Mouse (Mus musculus) forebrain, embryonic 14.5 days (tissue): ENCODE results near the gene Comt. TPM values are rescaled to one million over a fixed set of nuclear protein-coding genes. Genes with fewer than 3 reads are reported as not detected.

ENCODE experiments used
- ATAC-seq: fragments of 200-750 bp; cut with Nextera tagmentation; 2 replicates; pipeline ENCODE4 v1.8.0; 2017; ENCODE audit warnings: mild to moderate bottlenecking, moderate library complexity
- DNase-seq: peaks from one replicate; pipeline ENCODE4 v3.0.0-alpha.2; 2015; ENCODE audit warnings: low spot score
- H3K27ac ChIP-seq: fragments of 300-500 bp; sonication (generic); 2 replicates; pipeline ENCODE4 v1.5.1; 2014; ENCODE audit warnings: low read depth, mild to moderate bottlenecking, control low read depth, low read length, moderate library complexity
- H3K27me3 ChIP-seq: fragments of 300-500 bp; sonication (generic); replicated peaks from 2 replicates; pipeline ENCODE4 v1.6.1; 2014; ENCODE audit warnings: low read length, control low read depth, mixed read lengths; ENCODE audit not compliant: control insufficient read depth, insufficient read depth
- H3K36me3 ChIP-seq: fragments of 300-500 bp; sonication (generic); 2 replicates; pipeline ENCODE4 v1.6.1; 2014; ENCODE audit warnings: low read length, control low read depth; ENCODE audit not compliant: control insufficient read depth, insufficient read depth
- H3K4me1 ChIP-seq: fragments of 300-500 bp; sonication (generic); 2 replicates; pipeline ENCODE4 v1.6.1; 2014; ENCODE audit warnings: antibody characterized with exemption, low read length, control low read depth; ENCODE audit not compliant: control insufficient read depth, insufficient read depth
- H3K4me2 ChIP-seq: fragments of 300-500 bp; sonication (generic); 2 replicates; pipeline ENCODE4 v1.6.1; 2014; ENCODE audit warnings: mild to moderate bottlenecking, control low read depth, low read length
- H3K4me3 ChIP-seq: fragments of 300-500 bp; sonication (generic); 2 replicates; pipeline ENCODE4 v1.5.1; 2014; ENCODE audit warnings: low read depth, low read length, control low read depth
- H3K9ac ChIP-seq: fragments of 300-500 bp; sonication (generic); 2 replicates; pipeline ENCODE4 v1.6.1; 2014; ENCODE audit warnings: mild to moderate bottlenecking, low read length, control low read depth, moderate library complexity
- H3K9me3 ChIP-seq: fragments of 300-500 bp; sonication (generic); replicated peaks from 2 replicates; pipeline ENCODE4 v1.6.1; 2016; ENCODE audit warnings: low read length, control low read depth, mixed read lengths; ENCODE audit not compliant: control insufficient read depth
- WGBS: fragments of 180-500 bp; shearing (Covaris S2); extraction: QIAGEN DNeasy Blood & Tissue Kit; methylation state at CpG from one replicate; pipeline ENCODE4 v1.1.7; 2014; 5-methylcytosine and 5-hydroxymethylcytosine counted together
- polyA plus RNA-seq: library from polyadenylated mRNA; unstranded; fragments of >200 nt; fragmentation: Nextera tagmentation; extraction: Ambion mirVana; gene quantifications from 2 replicates; pipeline ENCODE4 v1.2.1, GENCODE M21; 2014

Comt gene
- polyA plus RNA-seq, 1 experiment from 2014 or later, result 54.6 TPM

GRCm38 (mm10) chr16:18419603-18420026 lies 7.0 kb downstream of the Comt start:
- no peak overlapping the region for H3K9ac ChIP-seq
- no peak for ATAC-seq
- no peak overlapping the region for H3K27ac ChIP-seq
- H3K4me2 ChIP-seq, result no peak overlapping the region
- H3K4me1 ChIP-seq, result peaks cover under 1% of the 10 kb centered on the region; the same call in 1 of the 2 replicates
- H3K27me3 ChIP-seq, result no peaks in the 10 kb centered on the region
- no peaks in the 10 kb centered on the region for H3K9me3 ChIP-seq
- no peak overlapping the region for H3K4me3 ChIP-seq
- 100% methylated on average over 1 of the region's 1 CpGs for WGBS
- no peak for DNase-seq
- H3K36me3 ChIP-seq, result 0 out of 2 replicates have a peak, but pooled peaks cover 12% of the 10 kb centered on the region

GRCm38 (mm10) chr16:18418756-18419602 lies 7.7 kb downstream of the Comt start:
- no peak for DNase-seq
- 91% methylated on average over 4 of the region's 4 CpGs for WGBS
- no peaks in the 10 kb centered on the region for H3K9me3 ChIP-seq

GRCm38 (mm10) chr16:18417491-18417890 lies 9.2 kb downstream of the Comt start:
- Histone ChIP-seq H3K9ac (no peak overlapping the region), H3K9me3 (no peaks in the 10 kb centered on the region), H3K4me1 (no peaks in the 10 kb centered on the region), H3K36me3 (peaks cover 17% of the 10 kb centered on the region; the same call in 1 of the 2 replicates), H3K27ac (no peak overlapping the region), H3K4me3 (no peak overlapping the region), H3K27me3 (no peaks in the 10 kb centered on the region), H3K4me2 (no peak overlapping the region)
- DNase-seq, result no peak
- no peak for ATAC-seq
- 89% methylated on average over 5 of the region's 5 CpGs for WGBS

More at GRCm38 (mm10) chr16:18418756-18419602, 7.7 kb downstream of the Comt start:
- Histone ChIP-seq H3K36me3 (0 out of 2 replicates have a peak, but pooled peaks cover 12% of the 10 kb centered on the region), H3K4me1 (no peaks in the 10 kb centered on the region), H3K4me3 (no peak overlapping the region), H3K27me3 (no peaks in the 10 kb centered on the region), H3K9ac (no peak overlapping the region), H3K4me2 (no peak overlapping the region), H3K27ac (no peak overlapping the region)
- no peak for ATAC-seq

DNA sequence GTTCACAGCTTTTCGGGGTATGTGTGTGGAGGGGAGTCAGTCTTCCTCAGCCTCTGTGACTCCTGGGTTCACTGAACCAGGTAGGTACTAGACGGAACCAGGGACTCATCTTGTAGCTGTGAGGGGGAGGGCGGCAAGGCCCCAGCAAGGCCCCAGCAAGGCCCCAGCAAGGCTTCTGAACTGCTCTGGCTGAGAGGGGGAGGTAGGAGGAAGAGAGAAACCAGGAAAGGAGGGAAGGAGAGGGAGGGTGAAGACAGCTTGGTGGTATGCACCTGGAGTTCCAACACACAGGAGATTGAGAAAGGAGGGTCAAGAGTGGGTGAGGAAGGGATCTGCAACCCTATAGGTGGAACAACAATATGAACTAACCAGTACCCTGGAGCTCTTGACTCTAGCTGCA lies 9.8 kb downstream of the Comt start:
- Histone ChIP-seq H3K9me3 (no peaks in the 10 kb centered on the region), H3K9ac (no peak overlapping the region), H3K36me3 (peaks cover 18% of the 10 kb centered on the region; the same call in 1 of the 2 replicates), H3K4me3 (no peak overlapping the region), H3K4me2 (no peak overlapping the region), H3K4me1 (no peaks in the 10 kb centered on the region), H3K27me3 (no peaks in the 10 kb centered on the region), H3K27ac (no peak overlapping the region)
- DNase-seq (no peak), ATAC-seq (no peak)
- 85% methylated on average over 3 of the region's 3 CpGs for WGBS

GRCm38 (mm10) chr16:18416094-18416761 lies 10.4 kb downstream of the Comt start:
- Histone ChIP-seq H3K4me2 (no peak overlapping the region), H3K36me3 (peaks cover 22% of the 10 kb centered on the region; the same call in 1 of the 2 replicates), H3K27ac (no peak overlapping the region), H3K9ac (no peak overlapping the region), H3K4me1 (peaks cover 3% of the 10 kb centered on the region; the same call in 1 of the 2 replicates), H3K27me3 (no peaks in the 10 kb centered on the region), H3K9me3 (no peaks in the 10 kb centered on the region), H3K4me3 (no peak overlapping the region)
- ATAC-seq (no peak), DNase-seq (no peak)
- 83% methylated on average over 18 of the region's 18 CpGs for WGBS

DNA sequence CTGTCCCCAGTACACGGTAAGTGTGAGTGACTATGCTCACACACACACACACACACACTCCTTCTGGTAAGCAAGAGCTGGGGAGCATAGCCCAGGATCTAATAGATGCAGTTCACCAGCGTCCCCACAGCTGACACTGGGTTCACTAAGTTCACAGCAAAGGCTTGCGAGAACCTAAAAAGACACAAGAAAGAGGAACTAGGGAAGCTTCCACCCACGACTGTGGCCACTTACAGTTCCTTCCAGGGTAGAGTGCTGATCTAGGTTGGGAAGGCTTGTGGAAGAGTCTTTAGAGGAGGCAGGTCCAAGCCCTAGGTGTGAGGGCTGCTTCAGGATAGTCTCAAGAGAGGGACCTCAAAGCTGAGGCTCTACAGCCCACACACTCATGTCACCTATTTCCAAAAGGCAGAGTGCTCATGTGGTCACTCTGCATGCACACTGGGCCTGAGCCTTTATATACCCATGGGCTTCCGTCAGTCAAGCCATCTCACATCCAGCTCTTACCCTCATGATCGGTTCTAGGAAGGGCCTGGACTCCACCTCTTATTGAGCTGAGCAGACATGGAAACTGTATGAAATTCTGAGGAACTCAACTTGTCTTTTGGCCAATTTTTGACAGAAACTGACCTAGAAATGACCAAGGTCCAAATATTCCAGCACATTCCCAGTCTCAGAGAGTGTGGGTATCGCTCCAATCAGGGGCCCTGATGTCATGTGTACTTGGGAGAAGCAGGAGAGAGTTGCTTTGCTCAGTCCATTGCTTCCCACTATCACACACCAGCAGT lies 13.4 kb downstream of the Comt start:
- Histone ChIP-seq H3K27me3 (no peaks in the 10 kb centered on the region), H3K4me2 (no peak overlapping the region), H3K27ac (no peak overlapping the region), H3K9ac (no peak overlapping the region), H3K9me3 (no peaks in the 10 kb centered on the region), H3K4me3 (no peak overlapping the region), H3K36me3 (peaks cover 34% of the 10 kb centered on the region; the same call in 1 of the 2 replicates), H3K4me1 (peaks cover 6% of the 10 kb centered on the region; the same call in 1 of the 2 replicates)
- WGBS, result 92% methylated on average over 7 of the region's 7 CpGs
- no peak for DNase-seq
- no peak for ATAC-seq

GRCm38 (mm10) chr16:18411802-18412476 lies 14.7 kb downstream of the Comt start:
- Histone ChIP-seq H3K27me3 (no peaks in the 10 kb centered on the region), H3K4me3 (no peak overlapping the region), H3K9ac (no peak overlapping the region), H3K4me1 (peaks cover 8% of the 10 kb centered on the region; the same call in 1 of the 2 replicates), H3K36me3 (peaks cover 45% of the 10 kb centered on the region; the same call in 1 of the 2 replicates), H3K4me2 (no peak overlapping the region), H3K9me3 (no peaks in the 10 kb centered on the region), H3K27ac (0 out of 2 replicates have a peak overlapping the region, but pooled peaks have one; percentile 9)
- ATAC-seq (no peak), DNase-seq (no peak)
- 86% methylated on average over 12 of the region's 12 CpGs for WGBS

DNA sequence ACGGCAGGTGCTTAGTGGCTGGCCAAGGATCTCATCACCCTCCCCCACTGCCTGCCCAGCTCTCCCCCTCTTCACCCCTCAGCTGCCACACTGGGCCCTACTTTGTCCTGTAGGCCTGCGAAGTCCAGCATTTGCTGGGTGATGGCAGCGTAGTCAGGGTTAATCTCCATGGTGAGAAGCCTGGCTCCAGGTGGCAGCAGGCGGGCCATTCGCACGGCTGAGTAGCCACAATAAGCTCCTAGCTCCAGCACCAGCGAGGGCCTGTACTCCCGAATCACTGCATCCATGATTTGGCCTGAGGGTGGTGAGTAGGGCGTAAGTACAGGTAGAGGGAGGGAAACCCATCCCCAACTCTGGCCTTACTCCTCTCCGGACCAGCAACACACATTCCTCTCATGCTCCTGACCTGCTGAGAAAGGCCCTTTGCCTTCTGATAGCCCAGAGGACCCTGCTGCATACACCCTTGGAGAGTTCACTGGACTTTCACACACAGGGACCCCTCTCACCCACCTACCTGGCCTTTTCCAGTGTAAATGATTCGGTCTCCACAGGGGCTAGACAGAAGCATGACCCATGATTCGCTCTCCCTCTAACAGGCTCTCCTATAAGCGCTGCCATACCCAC lies 15.5 kb downstream of the Comt start:
- H3K27me3 ChIP-seq, result no peaks in the 10 kb centered on the region
- no peak for ATAC-seq
- peaks cover 52% of the 10 kb centered on the region for H3K36me3 ChIP-seq
- H3K4me3 ChIP-seq, result no peak overlapping the region
- H3K27ac ChIP-seq, result no peak overlapping the region; the same call in 1 of the 2 replicates
- DNase-seq, result peak; percentile 19
- WGBS, result 54% methylated on average over 13 of the region's 13 CpGs
- no peak overlapping the region for H3K9ac ChIP-seq
- no peak overlapping the region for H3K4me2 ChIP-seq
- H3K9me3 ChIP-seq, result no peaks in the 10 kb centered on the region
- H3K4me1 ChIP-seq, result peaks cover 8% of the 10 kb centered on the region; the same call in 1 of the 2 replicates
